Mouse (Mus musculus): ENCODE measurements at regions not wholly inside any gene's neighbourhood (a gene's known extent, or its start where the extent isn't known, plus 50 kb on each side); places are given as distances from the start of the nearest gene placed in this dataset.
A peak's percentile ranks its signal among the peaks of the same experiment; 100 is the strongest.

- peak; percentile 1 for DNase-seq (ENCODE audit: low read depth, low spot score)
Measured at GRCm38 (mm10) chr9:12692329-12692728, 553.3 kb downstream of the Jrkl start.

GRCm38 (mm10) chr9:12690948-12691279 is 554.7 kb downstream of the Jrkl start:
- no peak for DNase-seq (ENCODE audit: low read depth, low spot score)

- no peak for DNase-seq (ENCODE audit: low read depth, low spot score)
Measured at GRCm38 (mm10) chr9:12690182-12690947, 555.3 kb downstream of the Jrkl start.
